In genomic region chr3:123498787-123499186, GRCm38 (mm10) we compare ENCODE assay signal across 15 mouse cellular contexts.
"Had no signal": no experiment of that assay in that cellular context is flagged by ENCODE, and none has a peak within 500 bp of the region (broad histone marks: within the 10 kb centered on the region; RNA-seq: fewer than 3 reads in every experiment).

No protein-coding gene starts in this region.

- H3K4me1 ChIP-seq: midbrain, embryonic 10.5 days; midbrain, embryonic 12.5 days; neural tube, embryonic 13.5 days; stomach, embryonic 15.5 days had no signal

- H3K27me3 ChIP-seq: midbrain, embryonic 12.5 days; neural tube, embryonic 13.5 days; stomach, embryonic 15.5 days had no signal

- H3K4me2 ChIP-seq: midbrain, embryonic 12.5 days; neural tube, embryonic 13.5 days; stomach, embryonic 15.5 days had no signal

- H3K4me3 ChIP-seq: midbrain, embryonic 10.5 days; midbrain, embryonic 12.5 days; myocyte; neural tube, embryonic 13.5 days; stomach, embryonic 15.5 days had no signal

- ATAC-seq: midbrain, embryonic 16.5 days had no signal

- H3K9me3 ChIP-seq: midbrain, embryonic 10.5 days; midbrain, embryonic 12.5 days; neural tube, embryonic 13.5 days; stomach, embryonic 15.5 days had no signal

- H3K9ac ChIP-seq: liver, embryonic 14.5 days; midbrain, embryonic 12.5 days; neural tube, embryonic 13.5 days; stomach, embryonic 15.5 days had no signal

- H3K36me3 ChIP-seq: midbrain, embryonic 10.5 days; midbrain, embryonic 12.5 days; neural tube, embryonic 13.5 days; stomach, embryonic 15.5 days had no signal

- DNase-seq: lung, adult 2 months; lung, postnatal 4 days; midbrain, embryonic 14.5 days; right cerebral cortex, postnatal 14 days; thymus, adult 2 months; thymus, postnatal 25 days; thymus, postnatal 4 days had no signal

- H3K27ac ChIP-seq: liver, embryonic 14.5 days; midbrain, embryonic 10.5 days; midbrain, embryonic 12.5 days; neural tube, embryonic 13.5 days; stomach, embryonic 15.5 days; stomach, postnatal 0 days had no signal
